Mouse (Mus musculus): ENCODE measurements around the gene Cblc. TPM values are rescaled to one million over a fixed set of nuclear protein-coding genes. Genes with fewer than 3 reads are reported as not detected.

Gene Cblc
- not detected in 2 replicates for polyA plus RNA-seq (2015; fragmentation: Nextera tagmentation; extraction: Ambion mirVana)

DNA sequence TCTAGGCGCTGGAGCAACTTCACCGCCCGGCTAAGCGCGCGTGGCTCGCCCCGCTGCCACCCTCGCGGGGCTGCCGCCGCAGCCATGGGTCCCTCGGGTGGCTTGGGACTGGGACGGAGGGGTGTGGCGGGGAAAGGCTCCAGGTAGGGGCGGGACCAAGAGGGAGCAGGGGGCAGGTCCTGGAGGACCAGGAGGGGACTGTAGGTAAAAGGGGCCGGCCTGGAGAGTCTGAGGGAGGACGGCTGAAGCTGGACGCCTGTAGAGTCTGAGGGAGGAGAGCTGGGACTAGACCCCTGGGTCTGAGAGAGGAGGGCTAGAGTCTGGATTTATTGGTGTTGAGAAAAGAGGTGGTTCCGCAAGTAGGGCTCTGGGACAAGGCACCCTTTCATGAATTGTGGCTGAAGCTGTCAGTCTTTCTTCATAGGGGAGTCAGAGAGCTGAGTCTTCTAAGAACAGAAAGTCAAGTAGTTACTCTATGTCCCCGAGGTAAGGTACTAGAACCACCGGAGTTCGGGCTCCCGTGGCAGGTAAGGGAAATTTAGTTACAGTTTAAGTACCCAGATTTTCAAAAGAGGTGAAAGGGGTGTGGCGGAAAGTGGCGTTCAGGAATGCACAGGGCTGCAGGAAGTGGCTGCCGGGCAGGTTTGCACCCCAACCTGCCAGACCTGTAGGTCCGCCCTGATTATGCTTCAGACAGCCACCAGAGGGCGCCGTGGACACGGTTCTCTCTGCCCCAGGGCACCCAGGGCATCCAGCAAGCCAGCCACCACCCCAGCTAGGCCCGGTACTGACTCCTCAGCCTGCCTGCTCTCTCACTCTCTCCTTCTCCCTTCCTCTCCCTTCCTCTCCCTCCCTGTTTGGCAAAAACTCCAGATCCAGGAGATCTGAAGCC, at the start of gene Cblc:
TSS of gene Cblc (minus strand) at position 113 of the 892 bp plus-strand sequence.
- Histone ChIP-seq H3K4me3 (replicated peaks; ENCODE audit: low read length) (no peak within 1 kb of the TSS), H3K9ac (replicated peaks; ENCODE audit: low read depth, low read length) (no peak within 1 kb of the TSS), H3K27ac (ENCODE audit: low read length) (no peak within 1 kb of the TSS), H3K4me2 (ENCODE audit: low read length) (no peak within 1 kb of the TSS), H3K27me3 (replicated peaks; ENCODE audit: control insufficient read depth, insufficient read depth, low read length) (peaks cover 22% of the 10 kb centered on the region), H3K36me3 (ENCODE audit: control insufficient read depth, insufficient read depth) (no peaks in the 10 kb centered on the region), H3K9me3 (ENCODE audit: control insufficient read depth, low read length) (no peaks in the 10 kb centered on the region), H3K4me1 (replicated peaks; ENCODE audit: control insufficient read depth, insufficient read depth, low read length) (no peaks in the 10 kb centered on the region)
- ATAC-seq = no peak
- WGBS = 4% methylated on average over 31 of the region's 32 CpGs

DNA sequence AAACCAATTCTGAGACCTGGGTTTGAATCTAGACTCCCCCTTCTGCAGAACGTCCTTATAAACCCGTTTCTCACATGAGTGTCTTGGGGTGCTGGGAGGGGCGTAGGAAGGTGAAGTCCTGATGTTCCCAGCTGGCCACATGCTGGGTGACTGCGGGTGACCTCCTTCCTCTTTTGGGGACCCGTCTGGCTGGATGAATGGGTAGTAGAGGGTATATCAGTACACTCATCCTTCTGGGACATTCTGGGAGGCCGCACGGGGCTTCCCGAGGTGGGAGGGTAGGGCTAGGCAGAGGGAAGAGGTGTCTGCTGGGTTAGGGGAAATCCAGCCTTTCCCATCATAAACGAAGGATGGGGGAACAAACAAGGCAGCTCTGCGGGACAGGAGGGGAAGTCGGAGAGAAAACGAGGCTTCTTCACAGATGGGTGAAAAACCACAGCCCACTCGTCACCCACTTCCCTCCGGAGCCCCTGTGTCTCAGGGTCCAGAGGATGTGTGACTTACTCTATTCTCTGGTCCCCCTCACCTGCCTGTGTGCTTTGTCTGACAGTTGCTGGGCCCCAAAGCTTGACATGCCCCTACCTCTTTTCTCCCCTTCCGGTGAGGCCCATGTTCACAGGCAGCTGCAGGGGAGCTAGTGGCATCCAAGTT, 48.0 kb upstream of the Cblc start:
- Histone ChIP-seq H3K9ac (replicated peaks; ENCODE audit: low read depth, low read length) (no peak overlapping the region), H3K4me2 (ENCODE audit: low read length) (no peak overlapping the region), H3K4me1 (replicated peaks; ENCODE audit: control insufficient read depth, insufficient read depth, low read length) (no peaks in the 10 kb centered on the region), H3K4me3 (replicated peaks; ENCODE audit: low read length) (no peak overlapping the region), H3K36me3 (ENCODE audit: control insufficient read depth, insufficient read depth) (no peaks in the 10 kb centered on the region), H3K9me3 (ENCODE audit: control insufficient read depth, low read length) (no peaks in the 10 kb centered on the region), H3K27ac (ENCODE audit: low read length) (no peak overlapping the region), H3K27me3 (replicated peaks; ENCODE audit: control insufficient read depth, insufficient read depth, low read length) (peaks cover 6% of the 10 kb centered on the region)
- no peak for ATAC-seq
- WGBS = 67% methylated on average over 15 of the region's 15 CpGs

DNA sequence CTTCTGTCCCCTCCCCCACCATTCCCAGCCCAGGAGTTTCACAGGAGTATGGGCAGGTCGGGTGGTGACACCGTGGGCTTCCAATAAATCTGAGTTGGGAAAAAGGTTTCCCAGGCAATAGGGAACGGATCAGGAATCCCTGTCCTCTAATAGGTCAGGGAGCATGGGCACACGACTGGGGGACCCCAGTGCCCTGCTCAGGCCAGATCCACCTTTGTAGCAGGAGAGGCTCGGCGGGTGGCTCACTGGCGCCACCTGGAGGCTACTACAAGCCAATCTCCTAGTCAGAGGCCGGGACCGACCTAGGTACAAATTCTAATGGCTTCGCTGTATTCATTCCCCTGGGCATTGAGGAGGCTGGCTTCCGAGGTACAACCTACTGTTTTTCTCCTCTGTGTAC, 47.0 kb upstream of the Cblc start:
- Histone ChIP-seq H3K9ac (replicated peaks; ENCODE audit: low read depth, low read length) (no peak overlapping the region), H3K36me3 (ENCODE audit: control insufficient read depth, insufficient read depth) (no peaks in the 10 kb centered on the region), H3K4me2 (ENCODE audit: low read length) (no peak overlapping the region), H3K9me3 (ENCODE audit: control insufficient read depth, low read length) (no peaks in the 10 kb centered on the region), H3K27ac (ENCODE audit: low read length) (no peak overlapping the region), H3K4me3 (replicated peaks; ENCODE audit: low read length) (no peak overlapping the region), H3K4me1 (replicated peaks; ENCODE audit: control insufficient read depth, insufficient read depth, low read length) (no peaks in the 10 kb centered on the region), H3K27me3 (replicated peaks; ENCODE audit: control insufficient read depth, insufficient read depth, low read length) (peaks cover 6% of the 10 kb centered on the region)
- WGBS = 3% methylated on average over 11 of the region's 11 CpGs
- ATAC-seq = 0 out of 2 replicates have a peak, but pooled peaks have one; percentile 31

- no peak overlapping the region for H3K4me3 ChIP-seq (replicated peaks; ENCODE audit: low read length)
- ATAC-seq = no peak
- H3K9ac ChIP-seq (replicated peaks; ENCODE audit: low read depth, low read length) = no peak overlapping the region
- no peaks in the 10 kb centered on the region for H3K36me3 ChIP-seq (ENCODE audit: control insufficient read depth, insufficient read depth)
- H3K27ac ChIP-seq (ENCODE audit: low read length) = no peak overlapping the region
- H3K27me3 ChIP-seq (replicated peaks; ENCODE audit: control insufficient read depth, insufficient read depth, low read length) = peaks cover 6% of the 10 kb centered on the region
- 31% methylated on average over 19 of the region's 19 CpGs for WGBS
- no peaks in the 10 kb centered on the region for H3K9me3 ChIP-seq (ENCODE audit: control insufficient read depth, low read length)
- H3K4me1 ChIP-seq (replicated peaks; ENCODE audit: control insufficient read depth, insufficient read depth, low read length) = no peaks in the 10 kb centered on the region
- no peak overlapping the region for H3K4me2 ChIP-seq (ENCODE audit: low read length)
Measured at GRCm38 (mm10) chr7:19842885-19843504, 46.4 kb upstream of the Cblc start.

- WGBS = 82% methylated on average over 21 of the region's 21 CpGs
- H3K4me1 ChIP-seq (replicated peaks; ENCODE audit: control insufficient read depth, insufficient read depth, low read length) = no peaks in the 10 kb centered on the region
- no peak overlapping the region for H3K4me2 ChIP-seq (ENCODE audit: low read length)
Measured at GRCm38 (mm10) chr7:19841686-19842413, 45.2 kb upstream of the Cblc start.

DNA sequence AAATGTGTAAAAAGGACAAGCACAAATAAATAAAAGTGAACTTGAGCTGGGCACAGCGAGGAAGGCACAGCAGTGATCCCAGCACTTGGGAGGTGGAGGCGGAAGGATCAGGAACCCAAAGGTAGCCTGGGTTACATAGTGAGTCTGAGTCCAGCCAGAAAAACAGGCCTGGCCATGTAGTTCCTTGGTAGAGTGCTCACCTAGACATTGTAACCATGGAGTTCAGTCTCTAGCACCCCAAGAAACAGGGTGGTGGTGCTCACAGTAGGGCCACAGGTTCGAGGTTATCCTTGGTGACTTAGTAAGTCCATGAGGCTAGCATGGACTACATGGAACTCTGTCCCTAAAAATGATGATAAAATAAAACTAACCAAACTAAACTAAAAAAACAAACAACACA, 44.3 kb upstream of the Cblc start:
- Histone ChIP-seq H3K27ac (ENCODE audit: low read length) (no peak overlapping the region), H3K9ac (replicated peaks; ENCODE audit: low read depth, low read length) (no peak overlapping the region)
- WGBS = 85% methylated on average over 3 of the region's 3 CpGs

More at GRCm38 (mm10) chr7:19841686-19842413, 45.2 kb upstream of the Cblc start:
- H3K27me3 ChIP-seq (replicated peaks; ENCODE audit: control insufficient read depth, insufficient read depth, low read length) = peaks cover 6% of the 10 kb centered on the region
- ATAC-seq = no peak
- no peaks in the 10 kb centered on the region for H3K36me3 ChIP-seq (ENCODE audit: control insufficient read depth, insufficient read depth)
- H3K27ac ChIP-seq (ENCODE audit: low read length) = no peak overlapping the region
- no peak overlapping the region for H3K9ac ChIP-seq (replicated peaks; ENCODE audit: low read depth, low read length)
- no peaks in the 10 kb centered on the region for H3K9me3 ChIP-seq (ENCODE audit: control insufficient read depth, low read length)
- H3K4me3 ChIP-seq (replicated peaks; ENCODE audit: low read length) = no peak overlapping the region

DNA sequence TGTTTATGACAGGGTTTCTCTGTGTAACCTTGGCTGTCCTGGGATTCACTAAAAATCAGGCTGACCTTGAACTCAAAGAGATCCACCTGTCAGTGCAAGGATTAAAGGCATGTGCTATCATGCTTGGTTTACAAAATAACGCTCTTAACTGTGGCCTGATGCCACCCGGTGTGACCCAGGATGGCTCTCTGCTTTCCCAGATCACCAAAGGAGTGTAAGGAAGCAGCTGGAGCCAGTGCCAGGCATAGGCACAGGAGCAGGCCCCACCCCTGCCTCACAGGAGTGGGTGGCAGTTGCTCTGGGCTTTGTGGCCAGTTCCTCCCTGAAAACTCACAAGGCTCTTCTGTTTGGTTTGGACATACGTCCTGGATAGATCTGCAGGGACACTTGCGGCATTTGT, 43.8 kb upstream of the Cblc start:
- H3K9ac ChIP-seq (replicated peaks; ENCODE audit: low read depth, low read length) = no peak overlapping the region
- ATAC-seq = no peak
- WGBS = 87% methylated on average over 4 of the region's 4 CpGs

More for the DNA sequence above, 44.3 kb upstream of the Cblc start:
- H3K4me3 ChIP-seq (replicated peaks; ENCODE audit: low read length) = no peak overlapping the region
- H3K36me3 ChIP-seq (ENCODE audit: control insufficient read depth, insufficient read depth) = no peaks in the 10 kb centered on the region
- no peak for ATAC-seq
- H3K27me3 ChIP-seq (replicated peaks; ENCODE audit: control insufficient read depth, insufficient read depth, low read length) = peaks cover 6% of the 10 kb centered on the region
- no peaks in the 10 kb centered on the region for H3K9me3 ChIP-seq (ENCODE audit: control insufficient read depth, low read length)
- H3K4me1 ChIP-seq (replicated peaks; ENCODE audit: control insufficient read depth, insufficient read depth, low read length) = no peaks in the 10 kb centered on the region
- H3K4me2 ChIP-seq (ENCODE audit: low read length) = no peak overlapping the region

DNA sequence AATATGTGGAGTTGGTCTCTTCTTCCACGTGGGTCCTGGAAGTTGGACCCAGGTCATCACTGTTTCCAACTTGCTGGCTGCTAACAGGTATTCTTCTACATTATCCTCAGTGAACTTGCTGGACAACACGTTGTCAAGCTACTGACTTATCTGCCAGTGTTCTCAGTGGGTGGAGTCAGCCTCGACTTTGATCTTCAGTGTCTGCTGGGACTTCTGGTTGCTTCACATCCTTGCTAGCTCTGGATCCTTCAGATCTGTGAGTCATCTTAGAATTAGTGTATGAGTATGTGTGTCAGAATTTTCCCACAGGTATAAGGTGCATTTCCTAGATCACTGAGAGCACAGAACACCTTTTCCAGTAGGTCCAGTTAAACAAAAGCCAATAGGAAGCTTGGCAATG, 40.2 kb upstream of the Cblc start:
- no peaks in the 10 kb centered on the region for H3K9me3 ChIP-seq (ENCODE audit: control insufficient read depth, low read length)
- H3K4me3 ChIP-seq (replicated peaks; ENCODE audit: low read length) = no peak overlapping the region
- H3K27me3 ChIP-seq (replicated peaks; ENCODE audit: control insufficient read depth, insufficient read depth, low read length) = no peaks in the 10 kb centered on the region; the same call in 1 of the 2 replicates
- H3K36me3 ChIP-seq (ENCODE audit: control insufficient read depth, insufficient read depth) = no peaks in the 10 kb centered on the region
- no peak overlapping the region for H3K9ac ChIP-seq (replicated peaks; ENCODE audit: low read depth, low read length)
- no peak overlapping the region for H3K4me2 ChIP-seq (ENCODE audit: low read length)
- no peak for ATAC-seq
- no peaks in the 10 kb centered on the region for H3K4me1 ChIP-seq (replicated peaks; ENCODE audit: control insufficient read depth, insufficient read depth, low read length)
- WGBS = 70% methylated on average over 3 of the region's 3 CpGs
- no peak overlapping the region for H3K27ac ChIP-seq (ENCODE audit: low read length)

More for the DNA sequence above, 43.8 kb upstream of the Cblc start:
- H3K27ac ChIP-seq (ENCODE audit: low read length) = no peak overlapping the region
- H3K4me2 ChIP-seq (ENCODE audit: low read length) = no peak overlapping the region
- H3K4me1 ChIP-seq (replicated peaks; ENCODE audit: control insufficient read depth, insufficient read depth, low read length) = no peaks in the 10 kb centered on the region
- peaks cover 6% of the 10 kb centered on the region for H3K27me3 ChIP-seq (replicated peaks; ENCODE audit: control insufficient read depth, insufficient read depth, low read length)
- H3K4me3 ChIP-seq (replicated peaks; ENCODE audit: low read length) = no peak overlapping the region
- H3K9me3 ChIP-seq (ENCODE audit: control insufficient read depth, low read length) = no peaks in the 10 kb centered on the region
- no peaks in the 10 kb centered on the region for H3K36me3 ChIP-seq (ENCODE audit: control insufficient read depth, insufficient read depth)

Data from forebrain, embryonic 16.5 days (tissue).